ENCODE assay signal across 9 mouse cellular contexts in the genomic region with DNA sequence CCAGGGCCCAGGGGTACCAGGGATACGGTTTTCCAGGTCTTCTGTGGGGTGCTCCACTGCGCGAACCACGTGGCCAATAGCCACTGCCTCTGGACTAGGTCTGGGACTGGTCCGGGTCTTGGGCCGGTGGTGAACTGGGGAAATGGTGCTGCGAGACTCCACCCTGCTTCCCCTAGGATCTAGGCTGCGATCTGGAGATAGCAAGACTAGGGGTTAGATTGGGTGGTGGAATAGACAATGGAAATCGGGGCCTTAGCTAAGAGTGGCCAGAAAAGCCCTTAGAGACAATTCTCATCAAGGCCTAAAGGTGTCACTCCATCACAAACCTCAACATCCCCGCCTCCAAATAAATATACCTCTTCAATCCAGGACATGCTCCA. TPM values are rescaled to one million over a fixed set of nuclear protein-coding genes. Genes with fewer than 3 reads are reported as not detected.
DNase-seq lines count a peak whose midpoint lies in the region; ATAC-seq and TF ChIP-seq lines count a peak whose summit lies in the region.
"Had no signal": no experiment of that assay in that cellular context is flagged by ENCODE, and none has a peak within 500 bp of the region (broad histone marks: within the 10 kb centered on the region; RNA-seq: fewer than 3 reads in every experiment).

No protein-coding gene starts in this region.

- H3K9ac ChIP-seq in heart, embryonic 15.5 days: peak overlapping the region; percentile 44
- H3K9ac ChIP-seq in hindbrain, postnatal 0 days (replicated peaks; ENCODE audit: low read length): peak overlapping the region; percentile 24; the same call in 1 of the 2 replicates
- no peak overlapping the region for H3K9ac ChIP-seq in midbrain, postnatal 0 days (replicated peaks; ENCODE audit: low read length, poor library complexity, severe bottlenecking)

- WGBS in heart, embryonic 15.5 days: 23% methylated on average over 10 of the region's 10 CpGs
- 37% methylated on average over 10 of the region's 10 CpGs for WGBS in hindbrain, postnatal 0 days
- WGBS in midbrain, postnatal 0 days: 44% methylated on average over 10 of the region's 10 CpGs

- H3K36me3 ChIP-seq in heart, embryonic 15.5 days: no peaks in the 10 kb centered on the region
- no peaks in the 10 kb centered on the region for H3K36me3 ChIP-seq in hindbrain, postnatal 0 days (ENCODE audit: insufficient read depth, low read length)
- no peaks in the 10 kb centered on the region for H3K36me3 ChIP-seq in midbrain, postnatal 0 days (ENCODE audit: insufficient read depth, low read length)

- H3K4me2 ChIP-seq in heart, embryonic 15.5 days: peak overlapping the region; percentile 72
- peak overlapping the region; percentile 46 for H3K4me2 ChIP-seq in hindbrain, postnatal 0 days (ENCODE audit: low read depth, low read length)
- H3K4me2 ChIP-seq in midbrain, postnatal 0 days (ENCODE audit: low read depth, low read length, poor library complexity, severe bottlenecking): peak overlapping the region; percentile 40

- intact Hi-C loops in left cerebral cortex, postnatal 10 days (cut with DNase I): no loop called here

- no peaks in the 10 kb centered on the region for H3K27me3 ChIP-seq in heart, embryonic 15.5 days
- H3K27me3 ChIP-seq in hindbrain, postnatal 0 days (ENCODE audit: insufficient read depth, low read length): no peaks in the 10 kb centered on the region
- no peaks in the 10 kb centered on the region for H3K27me3 ChIP-seq in midbrain, postnatal 0 days (ENCODE audit: insufficient read depth, low read length)

- peak overlapping the region; percentile 42; the same call in 1 of the 2 replicates for H3K27ac ChIP-seq in heart, embryonic 15.5 days
- H3K27ac ChIP-seq in hindbrain, postnatal 0 days: no peak overlapping the region
- no peak overlapping the region for H3K27ac ChIP-seq in midbrain, postnatal 0 days (ENCODE audit: low read depth, low read length)

- no peaks in the 10 kb centered on the region for H3K9me3 ChIP-seq in heart, embryonic 15.5 days (replicated peaks)
- no peaks in the 10 kb centered on the region for H3K9me3 ChIP-seq in hindbrain, postnatal 0 days (ENCODE audit: low read length)
- peaks cover 3% of the 10 kb centered on the region; the same call in 1 of the 2 replicates for H3K9me3 ChIP-seq in midbrain, postnatal 0 days (ENCODE audit: low read length)

- no peak for DNase-seq in heart, postnatal 4 days
- peak; percentile 51 for DNase-seq in R1 (ENCODE audit: low read depth, low spot score)
- DNase-seq in hindbrain, postnatal 0 days (ENCODE audit: low spot score): no peak
- DNase-seq in midbrain, postnatal 0 days (ENCODE audit: low spot score): no peak
- no peak for DNase-seq in B cell, adult 2 months
- DNase-seq in retina, embryonic 14.5 days (ENCODE audit: low spot score): no peak
- DNase-seq in left cerebral cortex, postnatal 10 days (ENCODE audit: extremely low spot score in 1 of 2, low spot score in 2 of 2): no peak

- peaks cover 23% of the 10 kb centered on the region for H3K4me1 ChIP-seq in heart, embryonic 15.5 days (replicated peaks)
- no peaks in the 10 kb centered on the region for H3K4me1 ChIP-seq in hindbrain, postnatal 0 days (ENCODE audit: insufficient read depth, low read length)
- H3K4me1 ChIP-seq in midbrain, postnatal 0 days (ENCODE audit: insufficient read depth, low read length): no peaks in the 10 kb centered on the region

- peak overlapping the region; percentile 42 for H3K4me3 ChIP-seq in heart, embryonic 15.5 days
- peak overlapping the region; percentile 18 for H3K4me3 ChIP-seq in hindbrain, postnatal 0 days (ENCODE audit: low read length)
- H3K4me3 ChIP-seq in midbrain, postnatal 0 days (ENCODE audit: low read depth, low read length): peak overlapping the region; percentile 24

- no peak for ATAC-seq in heart, embryonic 15.5 days (replicated peaks; ENCODE audit: insufficient number of reproducible peaks, insufficient read depth, low FRiP score, low read depth)
- ATAC-seq in hindbrain, postnatal 0 days: peak; percentile 39
- peak; percentile 15; the same call in 1 of the 2 replicates for ATAC-seq in midbrain, postnatal 0 days (ENCODE audit: low FRiP score)
- ATAC-seq: Patski had no signal

- TF ChIP-seq CTCF in hindbrain, postnatal 0 days (IDR thresholded peaks at IDR 0.05; ENCODE audit: low read depth): no peak
- no peak for TF ChIP-seq CTCF in midbrain, postnatal 0 days (IDR thresholded peaks at IDR 0.05)

RNA-seq across cellular contexts. Expression of gene Plp2, which starts 3.8 kb away (rescaled TPM):
- polyA plus RNA-seq in heart, embryonic 15.5 days (2015; fragmentation: Nextera tagmentation; extraction: Ambion mirVana): 129 and 145 TPM in 2 replicates
- total RNA-seq in heart, postnatal 4 days (2021): 100 to 1,000 TPM; 101 to 115 TPM
- 12.9 and 27.7 TPM in 2 replicates for total RNA-seq in hindbrain, postnatal 0 days (2014; rRNA removed)
- polyA plus RNA-seq in hindbrain, postnatal 0 days (2015; fragmentation: Nextera tagmentation; extraction: Ambion mirVana): 25.2 and 26.5 TPM in 2 replicates
- 9.1 and 16.4 TPM in 2 replicates for total RNA-seq in midbrain, postnatal 0 days (2014; rRNA removed)
- 18.9 and 20.0 TPM in 2 replicates for polyA plus RNA-seq in midbrain, postnatal 0 days (2015; fragmentation: Nextera tagmentation; extraction: Ambion mirVana)
- 10 to 100 TPM; 15.6 to 18.1 TPM for total RNA-seq in left cerebral cortex, postnatal 10 days (2021)

RNA-seq across cellular contexts. Expression of gene Magix, which starts 6.1 kb away (rescaled TPM):
- 0.69 and 1.2 TPM in 2 replicates for polyA plus RNA-seq in heart, embryonic 15.5 days (2015; fragmentation: Nextera tagmentation; extraction: Ambion mirVana)
- total RNA-seq in heart, postnatal 4 days (2021): 1 to 10 TPM; 2.3 to 2.7 TPM
- total RNA-seq in hindbrain, postnatal 0 days (2014; rRNA removed): 4.2 TPM in 1 of 2 replicates, not detected in the other
- 0.18 and 0.29 TPM in 2 replicates for polyA plus RNA-seq in hindbrain, postnatal 0 days (2015; fragmentation: Nextera tagmentation; extraction: Ambion mirVana)
- not detected in 2 replicates for total RNA-seq in midbrain, postnatal 0 days (2014; rRNA removed)
- 0.07 and 0.13 TPM in 2 replicates for polyA plus RNA-seq in midbrain, postnatal 0 days (2015; fragmentation: Nextera tagmentation; extraction: Ambion mirVana)
- total RNA-seq in left cerebral cortex, postnatal 10 days (2021): under 1 TPM; 0.12 to 0.34 TPM

RNA-seq across cellular contexts. Expression of gene Prickle3, which starts 17.9 kb away (rescaled TPM):
- polyA plus RNA-seq in heart, embryonic 15.5 days (2015; fragmentation: Nextera tagmentation; extraction: Ambion mirVana): 8.0 and 10.6 TPM in 2 replicates
- 10 to 100 TPM; 11.9 to 12.0 TPM for total RNA-seq in heart, postnatal 4 days (2021)
- total RNA-seq in hindbrain, postnatal 0 days (2014; rRNA removed): 1.6 and 1.8 TPM in 2 replicates
- 1.1 and 1.6 TPM in 2 replicates for polyA plus RNA-seq in hindbrain, postnatal 0 days (2015; fragmentation: Nextera tagmentation; extraction: Ambion mirVana)
- total RNA-seq in midbrain, postnatal 0 days (2014; rRNA removed): 0.99 and 1.6 TPM in 2 replicates
- 1.1 and 1.3 TPM in 2 replicates for polyA plus RNA-seq in midbrain, postnatal 0 days (2015; fragmentation: Nextera tagmentation; extraction: Ambion mirVana)
- total RNA-seq in left cerebral cortex, postnatal 10 days (2021): 1 to 10 TPM; 1.2 to 1.3 TPM

RNA-seq across cellular contexts. Expression of gene Gpkow, which starts 21.9 kb away (rescaled TPM):
- polyA plus RNA-seq in heart, embryonic 15.5 days (2015; fragmentation: Nextera tagmentation; extraction: Ambion mirVana): 27.0 and 28.2 TPM in 2 replicates
- total RNA-seq in heart, postnatal 4 days (2021): 10 to 100 TPM; 26.1 to 26.4 TPM
- total RNA-seq in hindbrain, postnatal 0 days (2014; rRNA removed): 11.0 and 12.0 TPM in 2 replicates
- polyA plus RNA-seq in hindbrain, postnatal 0 days (2015; fragmentation: Nextera tagmentation; extraction: Ambion mirVana): 38.4 and 38.8 TPM in 2 replicates
- total RNA-seq in midbrain, postnatal 0 days (2014; rRNA removed): 11.9 and 25.1 TPM in 2 replicates
- 41.6 and 42.3 TPM in 2 replicates for polyA plus RNA-seq in midbrain, postnatal 0 days (2015; fragmentation: Nextera tagmentation; extraction: Ambion mirVana)
- total RNA-seq in left cerebral cortex, postnatal 10 days (2021): 10 to 100 TPM; 37.1 to 39.3 TPM

RNA-seq across cellular contexts. Expression of gene Syp, which starts 36.7 kb away (rescaled TPM):
- 0.64 and 2.8 TPM in 2 replicates for polyA plus RNA-seq in heart, embryonic 15.5 days (2015; fragmentation: Nextera tagmentation; extraction: Ambion mirVana)
- under 1 TPM; 0.45 to 0.79 TPM for total RNA-seq in heart, postnatal 4 days (2021)
- total RNA-seq in hindbrain, postnatal 0 days (2014; rRNA removed): 500 and 512 TPM in 2 replicates
- 320 and 325 TPM in 2 replicates for polyA plus RNA-seq in hindbrain, postnatal 0 days (2015; fragmentation: Nextera tagmentation; extraction: Ambion mirVana)
- total RNA-seq in midbrain, postnatal 0 days (2014; rRNA removed): 431 and 492 TPM in 2 replicates
- polyA plus RNA-seq in midbrain, postnatal 0 days (2015; fragmentation: Nextera tagmentation; extraction: Ambion mirVana): 329 and 360 TPM in 2 replicates
- 1,000 to 10,000 TPM; 1,744 to 1,801 TPM for total RNA-seq in left cerebral cortex, postnatal 10 days (2021)
